ENCODE assay signal across 9 mouse cellular contexts in the genomic region with DNA sequence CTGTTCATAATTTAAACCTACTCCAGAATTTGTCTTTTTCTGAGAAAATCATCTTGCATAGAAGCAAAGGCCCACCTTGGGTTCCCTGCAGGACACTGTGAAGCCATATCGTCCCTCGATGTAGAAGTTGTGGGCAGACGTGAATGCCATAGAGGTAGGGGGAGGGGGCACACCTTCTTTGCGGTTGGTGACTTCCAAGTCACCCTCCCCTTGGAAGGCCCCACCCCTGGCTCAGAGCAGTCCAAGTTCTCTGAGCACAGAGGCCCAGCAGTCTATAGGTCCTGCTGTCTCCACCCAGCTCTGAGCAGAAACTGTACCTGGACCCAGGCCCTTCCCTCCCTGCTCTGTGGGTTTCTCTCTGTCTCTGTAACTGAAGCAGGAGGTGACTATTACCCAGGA. TPM values are rescaled to one million over a fixed set of nuclear protein-coding genes. Genes with fewer than 3 reads are reported as not detected.
DNase-seq lines count a peak whose midpoint lies in the region; ATAC-seq and TF ChIP-seq lines count a peak whose summit lies in the region.
"Had no signal": no experiment of that assay in that cellular context is flagged by ENCODE, and none has a peak within 500 bp of the region (broad histone marks: within the 10 kb centered on the region; RNA-seq: fewer than 3 reads in every experiment).

No protein-coding gene starts in this region.

- H3K36me3 ChIP-seq in lung, embryonic 15.5 days = no peaks in the 10 kb centered on the region
- no peaks in the 10 kb centered on the region for H3K36me3 ChIP-seq in hindbrain, embryonic 16.5 days (ENCODE audit: control insufficient read depth, insufficient read depth, low read length)
- H3K36me3 ChIP-seq in neural tube, embryonic 14.5 days (ENCODE audit: control insufficient read depth, insufficient read depth, low read length) = no peaks in the 10 kb centered on the region

- H3K4me3 ChIP-seq in lung, embryonic 15.5 days = no peak overlapping the region
- H3K4me3 ChIP-seq in hindbrain, embryonic 16.5 days (ENCODE audit: low read length) = no peak overlapping the region
- H3K4me3 ChIP-seq in neural tube, embryonic 14.5 days (ENCODE audit: low read depth, low read length) = no peak overlapping the region
- H3K4me3 ChIP-seq in left cerebral cortex, adult 2 months = no peak overlapping the region

- no peak overlapping the region for H3K9ac ChIP-seq in lung, embryonic 15.5 days
- peak overlapping the region; percentile 35; the same call in 1 of the 2 replicates for H3K9ac ChIP-seq in hindbrain, embryonic 16.5 days (ENCODE audit: low read depth, low read length)
- H3K9ac ChIP-seq in neural tube, embryonic 14.5 days (replicated peaks; ENCODE audit: low read depth, low read length) = no peak overlapping the region

- TF ChIP-seq CTCF in left cerebral cortex, adult 2 months (IDR thresholded peaks at IDR 0.05) = no peak

- H3K27me3 ChIP-seq in lung, embryonic 15.5 days = no peaks in the 10 kb centered on the region
- no peaks in the 10 kb centered on the region for H3K27me3 ChIP-seq in hindbrain, embryonic 16.5 days (replicated peaks; ENCODE audit: control insufficient read depth, insufficient read depth, low read length)
- H3K27me3 ChIP-seq in neural tube, embryonic 14.5 days (ENCODE audit: control insufficient read depth, insufficient read depth, low read length) = no peaks in the 10 kb centered on the region

- DNase-seq in embryo, embryonic 10.5 days (ENCODE audit: low spot score) = peak; percentile 23
- no peak for DNase-seq in embryo, embryonic 11 days
- DNase-seq in lung, postnatal 36 days = no peak
- DNase-seq in cerebellum, adult 9-10 months = no peak
- DNase-seq in left cerebral cortex, adult 2 months (ENCODE audit: extremely low spot score in 1 of 2, low spot score in 2 of 2) = no peak

- peak overlapping the region; percentile 57 for H3K27ac ChIP-seq in lung, embryonic 15.5 days
- peak overlapping the region; percentile 31 for H3K27ac ChIP-seq in hindbrain, embryonic 16.5 days (ENCODE audit: low read depth, low read length)
- peak overlapping the region; percentile 34; the same call in 1 of the 2 replicates for H3K27ac ChIP-seq in neural tube, embryonic 14.5 days (ENCODE audit: low read depth, low read length)
- H3K27ac ChIP-seq in left cerebral cortex, adult 2 months = no peak overlapping the region; the same call in 1 of the 2 replicates

- ATAC-seq in lung, embryonic 15.5 days (ENCODE audit: borderline replicate concordance, extremely low read depth, low FRiP score, low TSS enrichment) = no peak
- ATAC-seq in hindbrain, embryonic 16.5 days = peak; percentile 57
- 0 out of 2 replicates have a peak, but pooled peaks have one; percentile 25 for ATAC-seq in neural tube, embryonic 14.5 days (ENCODE audit: low read depth)

- H3K4me1 ChIP-seq in lung, embryonic 15.5 days = peaks cover 41% of the 10 kb centered on the region
- H3K4me1 ChIP-seq in hindbrain, embryonic 16.5 days (ENCODE audit: control insufficient read depth, insufficient read depth, low read depth, low read length) = peaks cover 26% of the 10 kb centered on the region
- H3K4me1 ChIP-seq in neural tube, embryonic 14.5 days (ENCODE audit: control insufficient read depth, insufficient read depth, low read length) = peaks cover 8% of the 10 kb centered on the region; the same call in 1 of the 2 replicates

- intact Hi-C loops in left cerebral cortex, adult 2 months (cut with DNase I) = loop anchor here (1.0 to 10.0 kb wide), 4 partner anchors 221 to 423 kb away; partner anchors contain the start of gene Antxr1

- WGBS in lung, embryonic 15.5 days = 19% methylated on average over 4 of the region's 4 CpGs
- WGBS in hindbrain, embryonic 16.5 days = 25% methylated on average over 4 of the region's 4 CpGs
- 24% methylated on average over 4 of the region's 4 CpGs for WGBS in neural tube, embryonic 14.5 days

- H3K4me2 ChIP-seq in lung, embryonic 15.5 days = no peak overlapping the region
- H3K4me2 ChIP-seq in hindbrain, embryonic 16.5 days (ENCODE audit: low read length) = no peak overlapping the region
- no peak overlapping the region for H3K4me2 ChIP-seq in neural tube, embryonic 14.5 days (ENCODE audit: low read depth, low read length)

- no peaks in the 10 kb centered on the region for H3K9me3 ChIP-seq in lung, embryonic 15.5 days
- no peaks in the 10 kb centered on the region for H3K9me3 ChIP-seq in hindbrain, embryonic 16.5 days (ENCODE audit: control insufficient read depth, low read length)
- no peaks in the 10 kb centered on the region for H3K9me3 ChIP-seq in neural tube, embryonic 14.5 days (ENCODE audit: control insufficient read depth, low read length)

RNA-seq across cellular contexts. Expression of gene D6Ertd527e, which starts 2.6 kb away (rescaled TPM):
- polyA plus RNA-seq in lung, embryonic 15.5 days (2015; fragmentation: Nextera tagmentation; extraction: Ambion mirVana) = 0.36 and 0.42 TPM in 2 replicates
- 0.09 and 0.11 TPM in 2 replicates for polyA plus RNA-seq in hindbrain, embryonic 16.5 days (2015; fragmentation: Nextera tagmentation; extraction: Ambion mirVana)
- 0.54 TPM in 1 of 2 replicates, not detected in the other for polyA plus RNA-seq in neural tube, embryonic 14.5 days (2014; fragmentation: Nextera tagmentation; extraction: Ambion mirVana)
- not detected for total RNA-seq in left cerebral cortex, adult 2 months (2021)
- total RNA-seq: heart, postnatal 14 days had no signal

RNA-seq across cellular contexts. Expression of gene Gfpt1, which starts 59.3 kb away (rescaled TPM):
- 20.5 and 20.9 TPM in 2 replicates for polyA plus RNA-seq in lung, embryonic 15.5 days (2015; fragmentation: Nextera tagmentation; extraction: Ambion mirVana)
- 19.8 and 22.7 TPM in 2 replicates for polyA plus RNA-seq in hindbrain, embryonic 16.5 days (2015; fragmentation: Nextera tagmentation; extraction: Ambion mirVana)
- polyA plus RNA-seq in neural tube, embryonic 14.5 days (2014; fragmentation: Nextera tagmentation; extraction: Ambion mirVana) = 32.3 and 33.4 TPM in 2 replicates
- 10 to 100 TPM; 51.5 to 56.0 TPM for total RNA-seq in left cerebral cortex, adult 2 months (2021)
